Mouse (Mus musculus) gastrocnemius, postnatal 10 days (tissue): Measurements from ENCODE around the gene Ptprg. TPM values are rescaled to one million over a fixed set of nuclear protein-coding genes. Genes with fewer than 3 reads are reported as not detected.

Source experiments
- DNase-seq: peaks from one replicate; pipeline ENCODE4 v3.0.0; 2021; ENCODE audit warnings: mixed read lengths
- long read RNA-seq, 2 experiments: library from polyadenylated mRNA; stranded (forward); transcript quantifications; one replicate each; pipeline ENCODE4 v2.0.0; 2021
- total RNA-seq, 2 experiments: library from RNA; stranded (reverse); gene quantifications; 2 replicates each; pipeline ENCODE4 v1.2.3; 2021

The Ptprg gene
- 10 to 100 TPM; 41.8 to 46.7 TPM for total RNA-seq
- long read RNA-seq, experiment 1, partial matches to known transcripts, result 3 of 8 reads
- long read RNA-seq, experiment 1, other reads (novel, unspliced or antisense), result 5 of 8 reads
- long read RNA-seq, experiment 2, partial matches to known transcripts, result 2 of 3 reads
- long read RNA-seq, experiment 2, other reads (novel, unspliced or antisense), result 1 of 3 reads

DNA sequence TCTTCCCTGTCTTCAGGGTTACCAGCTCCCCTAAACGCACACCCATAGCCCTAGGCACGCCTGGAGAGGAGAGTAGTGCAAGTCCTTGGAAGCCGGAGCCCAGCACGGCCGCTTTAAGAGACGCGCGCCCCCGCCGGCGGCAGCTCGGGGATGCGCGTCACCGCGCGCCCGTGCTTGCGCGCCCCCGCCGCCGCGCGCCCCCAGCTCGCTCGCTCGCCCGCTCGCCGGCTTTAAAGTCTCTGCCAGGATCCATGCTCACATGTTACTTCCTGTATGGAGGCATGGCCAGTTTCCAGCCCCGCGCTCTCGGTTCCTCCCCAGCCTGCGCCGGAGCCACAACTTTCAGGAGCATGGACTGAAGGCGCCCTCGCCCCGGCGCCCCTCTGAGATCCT, at the start of gene Ptprg:
Gene Ptprg (plus strand): TSS at position 260 of the 393 bp plus-strand sequence.
- peak; percentile 86 for DNase-seq

DNA sequence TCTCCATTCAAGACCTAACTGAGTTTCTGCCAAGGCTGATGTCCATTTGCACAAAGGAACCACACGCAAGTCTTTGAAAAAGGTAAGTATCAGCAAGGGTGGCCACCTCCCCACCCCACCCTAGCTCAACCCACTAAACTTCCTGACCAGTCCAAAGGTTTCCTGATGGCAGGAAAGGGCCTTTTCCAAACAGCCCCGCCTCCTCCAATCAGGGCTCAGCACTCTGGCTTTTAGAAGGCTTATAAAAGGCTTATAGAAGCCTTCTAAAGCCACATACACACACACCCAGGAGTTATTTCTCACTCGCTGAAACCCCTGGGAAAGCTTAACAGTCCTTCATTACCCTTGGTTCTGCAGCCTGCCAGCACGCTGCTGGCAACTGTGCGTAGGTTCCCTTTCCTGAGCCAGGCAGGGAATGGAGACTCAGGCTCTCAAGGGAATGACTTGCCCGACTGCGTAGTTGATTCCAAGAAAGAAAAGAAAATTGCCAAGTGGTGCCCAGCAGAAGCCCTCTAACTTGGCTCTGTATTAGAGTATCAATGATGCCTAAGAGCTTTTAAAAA, 49.4 kb upstream of the Ptprg start:
- no peak for DNase-seq

DNA sequence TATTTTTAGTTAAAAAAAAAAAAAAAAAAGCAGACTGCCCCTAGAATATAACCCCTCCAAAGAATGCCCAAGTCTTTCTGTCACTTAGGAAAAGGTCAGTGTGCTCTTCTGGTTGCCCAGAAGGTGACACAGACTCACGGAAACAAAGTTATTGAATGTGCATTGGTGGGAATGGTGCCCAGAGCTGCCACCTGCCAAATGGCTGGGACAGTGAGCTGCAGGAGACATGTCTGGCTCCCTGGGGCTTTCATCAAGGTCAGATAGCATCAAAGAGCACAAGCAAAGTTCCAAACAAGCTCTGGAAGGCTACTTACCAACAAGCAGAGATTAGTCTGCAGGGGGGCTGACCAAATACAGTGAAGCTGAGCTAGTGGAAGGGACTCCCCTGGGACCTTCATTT, 43.2 kb upstream of the Ptprg start:
- DNase-seq, result no peak

DNA sequence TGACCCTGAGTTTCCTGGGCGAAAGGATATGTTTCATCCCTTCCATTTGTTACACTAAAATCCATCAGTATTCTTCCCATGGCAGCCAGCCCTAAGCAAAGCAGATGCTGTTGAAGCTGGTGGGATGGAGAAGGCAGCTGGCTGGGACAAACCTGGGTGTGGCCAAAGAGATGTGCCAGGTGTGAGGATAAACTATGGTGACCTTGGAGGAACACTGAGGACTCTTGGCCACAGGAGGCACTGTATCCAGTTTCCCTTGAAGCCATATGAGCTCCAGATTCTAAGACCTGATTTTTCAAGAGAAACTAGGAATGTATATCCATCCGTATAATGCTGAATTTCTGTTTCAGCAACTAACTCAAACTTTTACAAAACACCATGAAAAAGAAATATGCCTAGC, 34.2 kb upstream of the Ptprg start:
- no peak for DNase-seq

DNA sequence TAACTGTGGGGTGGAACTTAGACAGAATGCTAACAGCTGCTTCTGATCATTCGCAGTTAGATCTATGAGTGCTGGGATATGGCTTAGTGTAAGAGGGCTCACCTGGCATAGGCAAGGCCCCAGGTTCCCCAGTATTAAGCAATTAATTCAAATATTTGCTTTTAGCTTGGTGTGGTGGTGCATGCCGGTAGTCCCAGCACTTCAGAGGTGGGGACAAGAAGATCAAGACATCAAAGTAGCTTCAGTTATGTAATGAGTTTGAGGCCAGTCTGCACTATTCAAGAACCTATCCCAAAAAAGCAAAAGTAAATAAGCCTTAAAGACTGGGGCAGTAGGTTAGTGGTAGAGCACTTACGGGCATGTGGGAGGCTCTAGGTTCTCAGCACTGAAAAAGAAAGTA, 30.3 kb upstream of the Ptprg start:
- no peak for DNase-seq

DNA sequence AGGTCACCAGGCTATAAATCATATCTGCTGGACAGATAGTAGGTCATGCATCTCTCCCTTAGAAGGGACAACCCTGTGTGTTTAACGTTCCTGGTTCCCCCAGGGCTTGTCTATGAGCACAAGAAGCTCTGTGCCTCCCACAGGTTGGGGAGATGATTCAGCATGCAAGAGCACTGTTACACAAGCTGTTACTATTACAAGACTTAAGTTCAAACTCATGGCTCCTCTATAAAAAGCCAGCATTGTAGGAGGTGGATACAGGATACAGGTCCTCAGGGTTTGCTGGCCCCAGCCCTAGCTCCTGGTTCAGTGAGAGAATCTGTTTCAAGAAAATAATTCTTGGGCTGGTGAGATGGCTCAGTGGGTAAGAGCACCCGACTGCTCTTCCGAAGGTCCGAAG, 23.7 kb upstream of the Ptprg start:
- no peak for DNase-seq

DNA sequence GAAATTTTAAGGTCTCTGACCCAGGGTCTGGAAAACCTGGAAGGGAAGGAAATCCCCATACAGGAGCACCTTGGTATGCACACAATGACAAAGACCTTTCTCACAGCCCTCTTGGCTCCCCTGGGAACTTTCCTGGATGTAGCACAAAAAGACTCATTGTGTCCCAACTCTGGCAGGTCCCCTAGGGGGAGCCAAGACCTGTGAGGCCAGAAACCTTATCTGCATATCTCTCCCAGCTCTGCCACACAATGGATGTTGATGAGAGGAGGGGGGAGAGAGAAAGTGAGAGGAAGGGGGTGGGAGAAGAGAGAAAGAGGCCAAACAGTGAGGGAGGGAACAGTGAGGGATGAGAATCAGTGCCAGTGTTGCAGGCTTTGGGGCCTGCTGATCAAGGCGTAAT, 18.9 kb upstream of the Ptprg start:
- no peak for DNase-seq

DNA sequence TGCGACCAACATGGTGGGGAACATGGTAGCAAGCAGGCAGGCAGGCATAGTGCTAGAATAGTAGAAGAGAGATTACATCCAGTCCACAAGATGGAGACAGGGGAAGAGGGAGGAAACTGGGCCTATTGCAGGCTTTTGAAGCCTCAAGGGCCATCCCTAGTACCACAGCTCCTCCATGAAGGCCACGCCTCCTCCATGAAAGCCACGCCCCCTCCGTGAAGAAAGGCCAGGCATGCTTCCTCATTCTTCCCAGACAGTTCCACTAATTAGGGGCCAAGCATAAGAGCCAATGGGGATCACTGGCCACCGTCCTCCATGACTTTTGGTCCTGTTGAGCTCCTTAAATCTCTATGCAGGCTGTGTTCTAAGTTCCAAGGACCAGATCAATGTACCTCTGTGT, 17.2 kb upstream of the Ptprg start:
- DNase-seq, result no peak

DNA sequence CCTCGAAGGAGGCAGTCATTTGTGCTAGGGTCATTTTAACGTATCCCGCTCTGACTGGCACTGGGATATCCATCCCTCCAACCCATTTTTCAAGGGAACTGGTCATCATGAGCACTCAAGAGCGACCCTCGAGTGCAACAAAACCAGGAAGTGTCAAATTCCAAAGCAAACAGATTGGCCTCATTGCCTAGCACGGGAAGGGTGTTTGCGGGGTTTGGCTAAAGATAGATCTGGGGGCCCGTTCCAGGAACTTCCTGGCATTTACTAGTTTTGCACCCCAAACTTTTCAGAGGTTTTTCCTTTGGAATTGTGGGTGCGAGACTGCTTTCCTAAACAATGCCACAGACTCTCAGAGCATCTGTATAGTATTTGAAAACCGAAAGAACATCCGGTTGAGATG, 1.4 kb upstream of the Ptprg start:
- DNase-seq, result no peak

DNA sequence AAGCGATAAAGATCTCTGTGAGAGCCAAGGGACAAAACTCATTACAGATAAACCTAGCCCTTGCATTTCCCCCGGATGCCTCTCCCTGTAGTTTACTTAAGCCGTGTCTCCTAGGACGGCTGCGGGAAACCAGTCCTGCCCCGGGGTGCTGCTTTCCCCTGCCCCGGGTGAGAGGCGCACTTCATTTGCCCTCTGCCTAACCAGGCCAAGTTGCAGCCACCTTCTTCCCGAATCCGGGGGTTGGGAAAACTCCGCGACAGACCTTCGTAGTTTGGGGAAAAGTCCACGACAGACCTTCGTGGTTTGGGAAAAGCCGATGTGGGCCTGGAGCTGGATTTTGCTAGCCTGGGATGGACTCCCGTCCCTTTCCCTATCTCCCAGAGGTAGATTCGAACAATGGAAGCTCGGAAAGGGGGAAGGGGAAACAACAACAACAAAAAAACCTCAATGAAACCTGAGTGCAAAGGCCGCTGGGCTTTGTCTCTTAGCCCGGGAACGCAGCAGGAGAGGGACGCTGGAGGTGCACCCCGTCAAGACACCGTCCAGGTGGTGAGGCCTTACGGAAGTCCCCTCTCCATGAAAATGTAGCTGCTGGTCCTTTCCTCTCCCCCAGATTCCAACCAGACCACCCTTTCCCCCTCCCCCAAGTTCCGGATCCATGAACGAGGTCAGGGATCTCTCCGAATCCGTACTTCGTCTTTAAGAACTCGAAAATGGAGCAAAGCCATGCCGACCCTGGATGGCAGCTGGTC, 635 bp upstream of the Ptprg start:
- peak; percentile 30 for DNase-seq

DNA sequence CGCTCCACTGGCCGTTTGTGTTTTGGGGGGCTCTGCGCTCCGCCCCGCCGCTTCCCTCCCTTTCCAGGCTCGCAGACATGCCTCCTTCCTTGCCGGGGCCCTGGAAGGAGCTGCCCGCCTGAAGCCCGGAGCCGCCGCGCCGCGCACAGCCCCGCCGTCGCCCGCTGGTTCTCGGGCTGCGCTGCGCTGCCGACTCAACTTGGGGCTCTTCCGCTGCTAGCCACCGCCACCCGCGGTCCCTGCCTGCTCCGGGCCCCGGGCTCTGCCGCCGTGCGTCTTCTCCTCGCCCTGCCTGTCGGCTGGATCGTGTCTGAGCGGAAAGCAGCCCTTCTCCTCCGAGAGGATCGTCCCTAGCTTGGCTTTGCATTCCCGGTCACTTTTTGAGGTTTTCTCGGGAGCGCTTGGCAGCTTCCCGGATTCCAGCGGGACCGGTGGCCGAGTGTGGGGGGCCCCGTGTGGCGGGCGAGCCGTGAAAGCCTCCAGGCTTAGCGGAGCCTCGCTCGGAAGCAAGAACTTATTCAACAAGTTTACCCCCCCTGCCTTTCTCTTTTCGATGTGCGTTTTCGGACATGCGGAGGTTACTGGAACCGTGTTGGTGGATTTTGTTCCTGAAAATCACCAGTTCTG, 460 bp downstream of the Ptprg start:
- no peak for DNase-seq

DNA sequence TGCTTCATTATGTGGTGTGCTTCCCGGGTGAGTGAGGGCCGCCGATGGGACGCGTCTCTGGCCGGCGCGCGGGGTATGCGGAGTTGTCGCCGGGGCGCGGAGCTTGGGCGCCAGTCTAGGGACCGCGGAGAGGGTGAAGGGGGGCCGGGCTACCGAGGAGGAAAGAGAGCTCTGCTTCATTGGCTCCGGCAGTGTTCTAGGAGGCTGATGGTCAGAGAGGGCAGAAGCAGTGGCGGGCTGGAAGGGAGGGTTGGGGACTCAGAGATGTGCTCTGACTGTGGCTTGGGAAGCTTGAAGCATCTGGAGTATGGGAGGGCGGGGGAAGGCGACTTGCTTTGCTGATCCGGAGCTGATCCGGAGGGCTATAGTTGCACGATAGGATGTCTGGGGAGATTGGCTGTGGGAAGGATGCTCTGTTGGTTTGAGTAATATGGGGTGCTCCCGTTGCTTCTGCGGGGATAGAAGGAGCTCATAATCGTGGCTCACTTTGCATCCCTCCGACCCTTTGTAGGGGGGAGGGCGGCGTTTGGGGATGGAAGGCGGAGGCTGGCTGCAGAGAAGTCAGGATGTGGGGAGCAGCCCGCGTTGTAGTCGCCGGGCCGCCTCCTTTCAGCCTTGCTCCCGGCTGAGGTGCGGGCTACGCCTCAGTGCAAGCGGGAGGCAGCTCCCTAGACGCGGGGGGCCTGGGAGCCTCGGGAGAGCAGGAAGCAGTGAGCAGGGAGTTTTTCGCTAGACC, 1.1 kb downstream of the Ptprg start:
- peak; percentile 59 for DNase-seq

DNA sequence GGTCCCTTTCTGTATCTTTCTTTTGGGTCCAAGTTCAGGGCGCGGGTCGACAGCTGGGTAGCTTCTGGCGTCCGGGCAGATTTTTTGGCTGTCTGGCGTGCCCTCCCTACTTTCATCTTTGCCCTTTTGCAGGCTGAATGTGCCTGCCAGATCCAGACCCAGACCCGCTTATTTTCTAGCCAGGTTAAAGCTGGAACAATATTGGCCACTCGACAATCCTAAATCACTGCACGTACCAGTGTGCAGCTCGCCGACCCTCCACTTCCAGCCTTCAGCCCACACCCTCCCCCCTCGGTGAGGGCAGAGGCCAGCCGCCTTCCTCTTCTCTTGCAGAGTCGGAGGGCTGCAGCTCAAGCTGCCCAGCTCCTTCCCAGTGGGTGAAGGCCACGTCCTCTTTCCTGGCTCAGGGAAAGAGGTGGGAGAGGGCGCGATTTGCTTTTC, 1.7 kb downstream of the Ptprg start:
- peak; percentile 36 for DNase-seq

DNA sequence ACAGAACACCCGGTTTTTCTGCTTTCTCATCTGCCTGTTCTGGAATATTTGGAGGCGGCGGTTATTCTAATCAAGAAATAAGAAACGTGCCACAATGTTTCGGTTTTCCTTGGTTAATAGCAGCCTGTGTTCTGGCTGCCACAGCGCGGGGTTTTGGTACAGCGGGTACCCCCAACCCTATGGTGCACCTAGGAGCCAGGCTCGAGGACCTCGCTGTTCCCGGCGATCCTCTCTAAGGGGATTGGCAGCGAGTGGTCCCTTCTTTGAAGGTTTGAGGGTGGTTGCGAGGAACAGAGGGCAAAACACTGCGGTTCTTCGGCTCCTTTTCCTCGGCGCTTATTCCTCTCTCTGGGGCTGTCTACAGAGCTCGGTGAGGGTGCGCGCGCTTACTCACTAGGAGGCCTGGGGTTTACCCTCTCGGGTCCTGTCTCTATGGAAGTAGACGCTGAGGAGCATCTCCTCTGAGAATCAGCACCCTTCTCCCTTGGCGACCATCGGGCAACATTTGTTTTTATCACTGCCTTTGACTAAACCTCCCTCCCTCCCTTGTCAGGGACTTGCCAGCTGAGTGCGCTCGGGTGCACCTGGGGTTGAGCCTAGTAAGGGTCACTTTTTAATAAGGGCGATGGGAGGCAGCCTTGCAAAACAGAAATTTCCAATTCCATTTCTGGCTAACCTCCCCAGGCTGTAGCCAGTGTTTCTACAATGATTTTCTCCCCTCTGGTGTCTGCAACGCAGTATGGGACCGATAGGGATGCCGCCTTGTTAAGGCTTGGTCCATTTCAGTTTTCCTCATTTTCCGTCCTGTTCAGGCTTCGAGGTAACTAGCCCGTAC, 2.4 kb downstream of the Ptprg start:
- peak; percentile 22 for DNase-seq

DNA sequence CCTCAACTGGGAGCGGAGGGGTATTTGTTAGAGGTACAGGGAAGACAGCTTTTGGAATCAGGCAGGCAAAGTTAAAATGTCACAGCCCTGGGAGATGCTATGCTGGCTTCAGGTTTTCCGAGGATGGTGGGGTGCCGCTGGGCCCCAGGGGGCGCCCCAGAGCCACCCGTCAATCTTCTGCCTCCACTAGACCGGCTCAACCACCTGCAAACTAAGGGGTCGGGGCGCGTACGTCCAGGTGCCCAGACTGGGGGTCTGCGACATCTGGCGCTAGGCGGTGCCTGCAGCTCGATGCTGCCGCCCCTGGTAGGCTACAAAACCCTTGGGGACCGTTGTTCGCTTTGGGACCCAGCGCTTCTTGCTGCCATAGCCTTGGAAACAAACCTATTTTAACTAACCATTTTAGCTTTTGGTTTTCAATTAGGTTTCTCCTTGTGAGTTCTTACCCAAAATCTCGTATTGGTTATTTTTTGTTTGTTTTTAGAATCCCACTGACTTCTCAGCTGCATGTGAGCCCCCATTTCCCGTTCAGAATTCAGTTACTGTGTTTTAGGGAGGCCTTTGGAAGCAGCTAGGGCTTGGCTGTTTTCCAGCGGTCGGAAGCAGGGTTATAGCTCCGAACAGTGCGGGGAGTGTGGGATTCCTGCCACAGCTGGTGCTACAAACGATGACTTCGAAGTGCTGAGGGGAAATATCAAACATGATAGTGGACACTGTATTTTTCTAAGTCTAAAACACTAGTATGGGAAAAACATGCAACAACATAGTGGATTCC, 3.2 kb downstream of the Ptprg start:
- peak; percentile 61 for DNase-seq

DNA sequence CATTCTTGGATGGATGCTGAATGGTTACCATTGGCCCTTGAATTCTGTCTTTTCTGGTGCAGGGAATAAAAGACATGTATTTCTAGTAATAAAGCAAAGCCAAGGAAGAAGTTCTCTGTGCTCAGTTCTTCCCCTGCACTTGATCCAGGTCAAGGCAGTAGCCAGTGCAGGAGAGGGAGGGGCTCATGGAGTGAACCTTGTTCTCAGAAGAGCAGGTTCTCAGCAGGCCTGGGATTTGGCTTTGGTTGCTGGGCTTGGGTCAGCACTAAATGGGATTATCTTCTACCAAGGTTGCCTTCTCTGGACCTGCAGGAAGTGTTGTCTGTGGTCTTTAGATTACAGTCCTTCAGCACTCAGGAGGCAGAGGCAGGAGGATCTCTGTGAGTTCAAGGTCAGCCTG, 5.2 kb downstream of the Ptprg start:
- DNase-seq, result no peak

DNA sequence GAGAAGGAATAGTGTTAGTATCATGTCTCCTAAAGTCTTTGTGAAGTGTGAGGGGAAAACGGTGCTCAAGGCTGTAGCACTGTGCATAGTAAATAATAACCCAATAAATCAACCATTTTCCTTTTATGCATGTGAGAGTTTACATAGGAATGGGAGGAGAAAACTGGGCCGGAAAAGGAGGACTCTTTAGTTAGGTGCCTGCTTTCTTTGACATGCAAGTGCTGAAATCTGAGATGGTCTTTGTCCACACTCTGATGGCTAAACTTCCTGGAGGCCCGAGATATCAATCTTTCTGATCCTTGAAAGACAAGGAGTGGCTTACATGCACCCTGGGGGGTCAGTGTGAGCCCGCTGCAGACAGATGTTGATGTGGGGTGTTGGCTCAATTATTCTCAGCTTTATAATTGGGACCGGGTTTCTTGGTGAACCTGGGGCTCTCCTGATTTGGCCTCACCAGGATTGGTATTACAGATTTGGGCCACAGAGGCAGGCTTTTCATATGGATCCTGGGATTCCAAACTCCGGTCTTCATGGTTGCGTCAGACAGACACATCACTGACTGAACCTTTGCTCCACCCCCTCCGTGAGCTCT, 7.4 kb downstream of the Ptprg start:
- no peak for DNase-seq

DNA sequence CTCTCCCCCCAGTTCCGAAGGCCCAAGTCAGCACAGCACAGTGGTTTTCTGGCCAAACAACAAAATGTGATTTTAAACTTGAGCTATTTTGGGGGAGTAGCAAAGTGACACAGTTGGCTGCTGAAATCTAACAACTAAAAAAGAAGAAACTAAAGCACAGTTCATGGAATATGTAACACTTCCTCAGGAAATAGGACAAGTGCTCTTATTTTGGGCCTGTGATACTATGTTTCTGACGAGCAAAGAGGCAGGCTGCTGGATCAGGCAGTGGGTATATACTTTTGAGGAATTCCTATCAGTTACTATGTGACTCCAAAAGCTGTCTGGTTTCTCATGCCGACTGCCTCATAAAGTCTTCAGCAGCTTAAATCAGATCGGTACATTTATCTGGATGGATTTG, 8.1 kb downstream of the Ptprg start:
- DNase-seq, result no peak

DNA sequence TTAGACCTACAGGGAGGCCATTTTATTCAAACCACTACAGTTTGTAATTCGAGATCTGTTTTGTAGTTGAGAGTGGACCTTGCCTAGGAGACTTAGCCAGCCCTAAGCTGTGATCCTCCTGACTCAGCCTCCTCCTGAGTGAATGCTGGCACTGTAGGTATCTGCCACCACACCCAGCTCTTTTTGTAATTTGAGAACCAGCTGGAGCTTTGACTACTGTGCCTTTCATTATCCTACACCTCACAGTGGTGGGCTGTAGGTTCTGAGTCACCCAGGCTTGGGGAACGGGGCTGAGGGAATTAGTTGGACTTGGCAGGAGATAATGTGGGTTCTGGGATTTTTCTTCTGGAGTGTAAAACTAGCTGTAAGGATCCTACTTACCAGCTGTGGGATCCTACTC, 9.5 kb downstream of the Ptprg start:
- DNase-seq, result no peak

DNA sequence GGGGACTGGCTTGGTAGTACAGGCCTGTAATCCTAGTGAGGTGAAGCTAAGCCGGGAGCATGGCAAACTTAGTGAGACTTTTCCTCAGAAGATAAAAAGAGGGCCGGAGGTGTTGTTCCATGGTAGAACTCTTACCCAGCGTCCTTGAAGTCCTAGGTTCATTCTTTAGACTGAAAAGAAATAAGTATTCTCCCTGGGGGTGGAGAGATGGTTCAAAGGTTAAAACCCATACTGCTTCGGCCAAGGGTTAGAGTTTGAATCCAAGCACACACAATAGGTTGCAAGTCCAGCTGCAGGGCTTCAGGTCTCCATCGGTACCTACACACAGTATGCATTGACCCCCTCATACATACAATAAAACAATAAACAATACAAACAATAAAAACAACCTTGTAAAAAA, 10.3 kb downstream of the Ptprg start:
- no peak for DNase-seq

DNA sequence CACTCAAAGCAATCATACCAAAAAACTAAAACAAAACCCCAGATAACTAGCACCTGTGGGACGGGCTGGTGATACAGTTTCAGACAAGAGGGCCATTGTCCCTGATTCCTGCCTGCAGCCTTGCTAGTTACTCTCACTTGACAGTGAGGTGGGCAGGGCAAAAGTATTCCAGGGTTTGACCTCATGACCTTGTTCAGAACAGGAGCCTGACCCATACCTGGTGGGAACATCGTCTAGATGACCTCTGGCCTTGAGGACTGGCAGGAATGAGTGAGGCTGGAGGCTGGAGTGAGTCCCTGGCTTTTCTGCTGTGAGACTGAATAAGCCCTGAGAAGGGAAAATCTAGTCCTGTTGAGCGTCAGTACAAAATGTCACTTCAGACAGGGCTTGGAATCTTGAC, 11.1 kb downstream of the Ptprg start:
- no peak for DNase-seq
